Mouse (Mus musculus) embryo, embryonic 10.5 days (tissue): ENCODE results near the gene Kera.
A peak's percentile ranks its signal among the peaks of the same experiment; 100 is the strongest.

Experiments
- DNase-seq: peaks from one replicate; pipeline ENCODE4 v3.0.0-alpha.2; 2015; ENCODE audit warnings: low spot score

Gene Kera

GRCm38 (mm10) chr10:97606579-97606978 lies at the start of gene Kera:
Kera (plus strand) TSS chr10:97606879.
- DNase-seq: no peak

GRCm38 (mm10) chr10:97564957-97565856 lies 41.5 kb upstream of the Kera start, which contains the start of gene Lum:
Lum (plus strand) TSS chr10:97565128.
- peak; percentile 47 for DNase-seq

- peak; percentile 27 for DNase-seq
Observed at GRCm38 (mm10) chr10:97567489-97568135, 39.1 kb upstream of the Kera start.

GRCm38 (mm10) chr10:97582543-97583231 lies 24.0 kb upstream of the Kera start:
- DNase-seq: no peak

GRCm38 (mm10) chr10:97584176-97584575 lies 22.5 kb upstream of the Kera start:
- no peak for DNase-seq

GRCm38 (mm10) chr10:97587159-97587558 lies 19.5 kb upstream of the Kera start:
- DNase-seq: no peak

- no peak for DNase-seq
Observed at GRCm38 (mm10) chr10:97589574-97589973, 17.1 kb upstream of the Kera start.

- no peak for DNase-seq
Observed at GRCm38 (mm10) chr10:97591036-97591435, 15.6 kb upstream of the Kera start.

- DNase-seq: peak; percentile 22
Observed at GRCm38 (mm10) chr10:97591685-97592084, 15.0 kb upstream of the Kera start.

- DNase-seq: no peak
Observed at GRCm38 (mm10) chr10:97595680-97596079, 11.0 kb upstream of the Kera start.

- no peak for DNase-seq
Observed at GRCm38 (mm10) chr10:97601744-97602143, 4.9 kb upstream of the Kera start.

GRCm38 (mm10) chr10:97603256-97603655 lies 3.4 kb upstream of the Kera start:
- no peak for DNase-seq

GRCm38 (mm10) chr10:97622328-97622727 lies 15.6 kb downstream of the Kera start:
- DNase-seq: no peak

- no peak for DNase-seq
Observed at GRCm38 (mm10) chr10:97624381-97624780, 17.7 kb downstream of the Kera start.

- DNase-seq: peak; percentile 57
Observed at GRCm38 (mm10) chr10:97625116-97625515, 18.4 kb downstream of the Kera start.

GRCm38 (mm10) chr10:97626543-97626942 lies 19.9 kb downstream of the Kera start:
- DNase-seq: peak; percentile 9

GRCm38 (mm10) chr10:97631061-97631460 lies 24.4 kb downstream of the Kera start:
- DNase-seq: no peak

- DNase-seq: no peak
Observed at GRCm38 (mm10) chr10:97641926-97642325, 35.2 kb downstream of the Kera start.

- no peak for DNase-seq
Observed at GRCm38 (mm10) chr10:97643768-97644167, 37.1 kb downstream of the Kera start, which contains the start of gene Epyc. Epyc (plus strand) TSS chr10:97644068.

GRCm38 (mm10) chr10:97650334-97650733 lies 43.7 kb downstream of the Kera start:
- no peak for DNase-seq

GRCm38 (mm10) chr10:97659489-97659888 lies 52.8 kb downstream of the Kera start:
- no peak for DNase-seq
